Mouse (Mus musculus): ENCODE data around the gene Tbc1d32. TPM values are rescaled to one million over a fixed set of nuclear protein-coding genes. Genes with fewer than 3 reads are reported as not detected.

The Tbc1d32 gene
- polyA plus RNA-seq, 1 experiment from 2014 or later, result 4.3 TPM

GRCm38 (mm10) chr10:56114951-56115635, 113.4 kb downstream of the Tbc1d32 start:
- peak overlapping the region; percentile 78 for H3K9ac ChIP-seq (replicated peaks)
- peak overlapping the region; percentile 85 for H3K27ac ChIP-seq
- no peaks in the 10 kb centered on the region for H3K9me3 ChIP-seq
- peak; percentile 92 for ATAC-seq (ENCODE audit: insufficient number of reproducible peaks, insufficient read depth, low FRiP score, low TSS enrichment, low read depth)
- H3K36me3 ChIP-seq, result no peaks in the 10 kb centered on the region
- H3K4me3 ChIP-seq (replicated peaks), result peak overlapping the region; percentile 60
- no peaks in the 10 kb centered on the region for H3K27me3 ChIP-seq
- WGBS, result under 1% methylated on average over 50 of the region's 50 CpGs
- H3K4me2 ChIP-seq, result peak overlapping the region; percentile 95
- H3K4me1 ChIP-seq (replicated peaks), result peaks cover 7% of the 10 kb centered on the region

DNA sequence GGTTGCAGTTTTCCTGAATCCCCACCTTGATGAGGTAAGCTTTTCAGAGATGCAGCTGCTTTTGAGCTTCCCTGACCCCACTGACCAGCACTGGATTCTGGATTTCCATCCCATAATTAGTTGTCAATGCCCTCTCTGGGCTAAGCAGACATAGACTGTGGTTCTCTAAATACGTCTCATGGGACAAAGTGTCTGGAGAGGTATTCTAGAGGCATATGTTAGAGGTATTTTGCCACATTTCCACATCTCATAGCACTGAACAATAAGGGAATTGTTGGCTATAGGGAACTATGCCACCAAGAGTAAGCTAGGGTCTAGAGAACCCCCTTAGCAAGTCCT, 121.5 kb downstream of the Tbc1d32 start:
- ATAC-seq (ENCODE audit: insufficient number of reproducible peaks, insufficient read depth, low FRiP score, low TSS enrichment, low read depth), result peak; percentile 26; the same call in 1 of the 2 replicates
- H3K27ac ChIP-seq, result no peak overlapping the region

DNA sequence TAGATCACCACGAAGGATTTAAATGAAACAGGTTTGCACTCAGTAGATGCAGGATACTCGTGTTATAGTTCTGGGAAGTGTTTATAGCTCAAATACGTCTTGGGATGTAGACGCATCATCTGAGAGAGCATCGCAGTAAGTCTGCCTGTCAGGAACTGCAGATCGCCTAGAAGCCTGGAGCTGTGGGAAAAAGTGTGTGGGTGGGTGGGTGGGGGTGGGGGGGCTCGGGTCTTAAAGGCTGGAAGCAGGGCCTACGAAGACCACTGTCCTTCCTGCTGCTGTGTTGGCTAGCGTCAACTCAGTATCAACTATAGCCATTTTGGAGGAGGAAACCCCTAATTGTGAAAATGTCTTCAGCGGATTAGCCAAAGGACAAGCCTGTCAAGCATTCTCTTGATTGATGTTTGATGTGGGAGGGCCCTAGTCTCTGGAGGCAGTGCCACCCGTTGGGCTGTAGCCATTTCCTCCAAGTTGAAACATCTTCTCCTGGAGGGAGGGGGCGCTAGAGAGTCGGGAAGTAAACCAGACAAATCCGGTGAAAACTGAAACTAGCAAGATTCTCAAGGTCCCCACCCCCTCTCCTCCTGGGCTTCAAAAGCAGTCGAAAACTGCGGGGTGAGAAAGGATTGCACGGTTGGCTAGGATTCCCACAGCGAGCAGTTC, 122.0 kb downstream of the Tbc1d32 start, which contains the start of gene Msl3l2:
Gene Msl3l2, plus strand, starts transcription at position 585 of the 663 bp plus-strand sequence.
- peak within 1 kb of the TSS; percentile 31; the same call in 1 of the 2 replicates for H3K9ac ChIP-seq (replicated peaks)
- ATAC-seq (ENCODE audit: insufficient number of reproducible peaks, insufficient read depth, low FRiP score, low TSS enrichment, low read depth), result peak; percentile 73
- H3K27ac ChIP-seq, result no peak within 1 kb of the TSS
- peak within 1 kb of the TSS; percentile 48 for H3K4me2 ChIP-seq
- H3K9me3 ChIP-seq, result no peaks in the 10 kb centered on the region
- 25% methylated on average over 18 of the region's 18 CpGs for WGBS
- H3K27me3 ChIP-seq, result no peaks in the 10 kb centered on the region
- H3K4me3 ChIP-seq (replicated peaks), result peak within 1 kb of the TSS; percentile 26
- peaks cover 10% of the 10 kb centered on the region for H3K4me1 ChIP-seq (replicated peaks)
- no peaks in the 10 kb centered on the region for H3K36me3 ChIP-seq

More for the DNA sequence above, 121.5 kb downstream of the Tbc1d32 start:
- Histone ChIP-seq H3K4me2 (peak overlapping the region; percentile 48), H3K36me3 (no peaks in the 10 kb centered on the region), H3K27me3 (no peaks in the 10 kb centered on the region), H3K4me3 (replicated peaks) (peak overlapping the region; percentile 26), H3K9me3 (no peaks in the 10 kb centered on the region), H3K9ac (replicated peaks) (peak overlapping the region; percentile 31; the same call in 1 of the 2 replicates), H3K4me1 (replicated peaks) (peaks cover 10% of the 10 kb centered on the region)
- 48% methylated on average over 1 of the region's 1 CpGs for WGBS

- Histone ChIP-seq H3K4me1 (replicated peaks) (no peaks in the 10 kb centered on the region), H3K9me3 (no peaks in the 10 kb centered on the region), H3K36me3 (no peaks in the 10 kb centered on the region), H3K27ac (no peak overlapping the region), H3K27me3 (no peaks in the 10 kb centered on the region), H3K4me2 (no peak overlapping the region), H3K9ac (replicated peaks) (no peak overlapping the region), H3K4me3 (replicated peaks) (no peak overlapping the region)
- no peak for ATAC-seq (ENCODE audit: insufficient number of reproducible peaks, insufficient read depth, low FRiP score, low TSS enrichment, low read depth)
- 76% methylated on average over 3 of the region's 3 CpGs for WGBS
Measured at GRCm38 (mm10) chr10:56099641-56100310, 128.7 kb downstream of the Tbc1d32 start.

DNA sequence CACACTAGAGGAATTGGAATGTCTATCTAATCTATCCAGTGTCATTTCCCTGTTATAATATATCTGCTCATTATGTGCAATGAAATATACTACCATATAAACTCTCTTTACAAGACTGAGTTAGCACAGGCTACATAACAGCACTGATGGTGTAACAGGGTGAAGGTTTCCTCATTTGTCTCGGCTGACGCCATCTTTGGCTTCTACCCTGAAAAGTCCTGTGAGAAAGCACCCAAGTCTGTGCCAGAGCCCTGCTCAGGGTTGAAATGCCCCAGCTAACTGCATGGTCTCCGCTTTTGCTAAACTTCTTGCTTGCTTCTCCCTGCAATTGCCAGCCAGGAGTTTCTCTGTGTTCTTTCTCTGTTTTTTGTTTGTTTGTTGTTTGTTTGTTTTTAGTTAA, 129.4 kb downstream of the Tbc1d32 start:
- ATAC-seq (ENCODE audit: insufficient number of reproducible peaks, insufficient read depth, low FRiP score, low TSS enrichment, low read depth), result no peak
- no peaks in the 10 kb centered on the region for H3K9me3 ChIP-seq
- no peak overlapping the region for H3K27ac ChIP-seq
- no peak overlapping the region for H3K9ac ChIP-seq (replicated peaks)
- H3K4me1 ChIP-seq (replicated peaks), result no peaks in the 10 kb centered on the region
- no peak overlapping the region for H3K4me3 ChIP-seq (replicated peaks)
- no peaks in the 10 kb centered on the region for H3K27me3 ChIP-seq
- H3K4me2 ChIP-seq, result no peak overlapping the region
- no peaks in the 10 kb centered on the region for H3K36me3 ChIP-seq
- WGBS, result 82% methylated on average over 3 of the region's 3 CpGs

DNA sequence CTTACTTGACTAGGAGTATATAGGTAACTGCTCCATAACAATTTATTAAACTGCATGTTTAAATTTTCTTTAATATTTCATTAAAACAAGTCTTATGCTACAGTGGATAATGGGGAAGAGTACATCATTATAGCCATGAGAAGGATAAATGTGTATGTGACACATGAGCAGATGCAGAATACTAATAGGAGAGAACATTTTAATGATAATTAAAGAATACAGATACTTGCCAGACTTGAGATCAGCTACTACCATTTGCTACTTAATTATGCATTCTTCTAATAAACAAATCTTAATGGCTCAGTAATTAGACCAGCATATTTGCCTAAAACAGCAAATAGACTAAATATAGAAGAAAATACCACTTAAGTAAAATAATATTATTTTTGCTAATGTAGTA, 131.7 kb downstream of the Tbc1d32 start:
- Histone ChIP-seq H3K4me3 (replicated peaks) (no peak overlapping the region), H3K27me3 (no peaks in the 10 kb centered on the region), H3K27ac (no peak overlapping the region), H3K9me3 (no peaks in the 10 kb centered on the region), H3K4me1 (replicated peaks) (no peaks in the 10 kb centered on the region), H3K4me2 (no peak overlapping the region), H3K9ac (replicated peaks) (no peak overlapping the region), H3K36me3 (no peaks in the 10 kb centered on the region)
- ATAC-seq (ENCODE audit: insufficient number of reproducible peaks, insufficient read depth, low FRiP score, low TSS enrichment, low read depth), result no peak

- 72% methylated on average over 5 of the region's 5 CpGs for WGBS
- no peaks in the 10 kb centered on the region for H3K9me3 ChIP-seq
Measured at GRCm38 (mm10) chr10:56094586-56094985, 133.9 kb downstream of the Tbc1d32 start.

DNA sequence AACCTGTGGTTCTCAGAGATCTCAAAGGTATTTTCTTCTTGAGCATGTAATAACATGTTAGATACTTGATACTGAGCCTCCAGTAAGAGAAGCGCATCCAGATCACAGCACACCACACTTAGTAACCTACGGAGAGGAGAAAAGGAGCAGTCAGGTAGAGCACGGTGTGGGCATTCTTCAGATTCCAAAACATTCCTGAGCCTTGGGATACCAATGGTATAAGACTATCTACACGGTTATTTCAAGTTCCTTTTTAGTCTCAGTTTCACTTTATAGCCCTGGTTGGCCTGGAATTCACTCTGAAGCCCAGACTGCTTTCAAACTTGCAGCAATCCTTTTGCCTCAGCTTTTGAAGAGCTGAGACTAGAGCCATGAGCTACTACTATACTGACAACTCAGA, 138.8 kb downstream of the Tbc1d32 start:
- Histone ChIP-seq H3K27ac (no peak overlapping the region), H3K4me2 (no peak overlapping the region), H3K4me3 (replicated peaks) (no peak overlapping the region), H3K4me1 (replicated peaks) (no peaks in the 10 kb centered on the region), H3K27me3 (no peaks in the 10 kb centered on the region), H3K9ac (replicated peaks) (no peak overlapping the region), H3K36me3 (no peaks in the 10 kb centered on the region), H3K9me3 (no peaks in the 10 kb centered on the region)
- no peak for ATAC-seq (ENCODE audit: insufficient number of reproducible peaks, insufficient read depth, low FRiP score, low TSS enrichment, low read depth)
- WGBS, result 82% methylated on average over 4 of the region's 4 CpGs

More at GRCm38 (mm10) chr10:56094586-56094985, 133.9 kb downstream of the Tbc1d32 start:
- Histone ChIP-seq H3K9ac (replicated peaks) (no peak overlapping the region), H3K4me1 (replicated peaks) (no peaks in the 10 kb centered on the region), H3K4me3 (replicated peaks) (no peak overlapping the region), H3K27ac (no peak overlapping the region), H3K4me2 (no peak overlapping the region), H3K36me3 (no peaks in the 10 kb centered on the region), H3K27me3 (no peaks in the 10 kb centered on the region)
- no peak for ATAC-seq (ENCODE audit: insufficient number of reproducible peaks, insufficient read depth, low FRiP score, low TSS enrichment, low read depth)

DNA sequence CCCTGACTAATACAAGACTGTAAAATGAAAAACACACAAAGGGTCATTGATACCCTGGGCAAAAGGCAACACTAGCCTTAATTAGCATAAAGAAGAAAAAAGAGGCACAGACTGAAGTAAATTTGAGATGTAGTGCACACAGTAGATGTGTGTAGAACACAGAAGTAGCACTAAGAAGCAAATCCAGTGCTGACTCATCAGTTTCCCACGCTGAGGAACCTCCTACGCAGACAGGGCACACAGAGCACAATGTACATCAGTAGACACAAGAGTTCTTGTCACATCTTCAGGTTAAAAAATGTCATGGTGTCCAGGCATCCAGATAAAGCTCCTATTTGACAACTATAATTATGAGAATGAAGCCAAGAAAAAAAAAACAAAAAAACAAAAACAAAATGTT, 165.7 kb downstream of the Tbc1d32 start:
- H3K27me3 ChIP-seq, result no peaks in the 10 kb centered on the region
- H3K4me2 ChIP-seq, result no peak overlapping the region
- no peak for ATAC-seq (ENCODE audit: insufficient number of reproducible peaks, insufficient read depth, low FRiP score, low TSS enrichment, low read depth)
- H3K4me1 ChIP-seq (replicated peaks), result no peaks in the 10 kb centered on the region
- H3K36me3 ChIP-seq, result no peaks in the 10 kb centered on the region
- H3K9ac ChIP-seq (replicated peaks), result no peak overlapping the region
- H3K9me3 ChIP-seq, result no peaks in the 10 kb centered on the region
- H3K4me3 ChIP-seq (replicated peaks), result no peak overlapping the region
- 88% methylated on average over 2 of the region's 2 CpGs for WGBS
- H3K27ac ChIP-seq, result no peak overlapping the region

- no peaks in the 10 kb centered on the region for H3K4me1 ChIP-seq (replicated peaks)
- no peak overlapping the region for H3K27ac ChIP-seq
- no peaks in the 10 kb centered on the region for H3K27me3 ChIP-seq
- H3K9ac ChIP-seq (replicated peaks), result no peak overlapping the region
- H3K4me3 ChIP-seq (replicated peaks), result no peak overlapping the region
- no peak for ATAC-seq (ENCODE audit: insufficient number of reproducible peaks, insufficient read depth, low FRiP score, low TSS enrichment, low read depth)
- no peak overlapping the region for H3K4me2 ChIP-seq
- WGBS, result 83% methylated on average over 2 of the region's 2 CpGs
- H3K36me3 ChIP-seq, result no peaks in the 10 kb centered on the region
- no peaks in the 10 kb centered on the region for H3K9me3 ChIP-seq
Measured at GRCm38 (mm10) chr10:56061238-56061830, 167.2 kb downstream of the Tbc1d32 start.

GRCm38 (mm10) chr10:56058979-56059422, 169.5 kb downstream of the Tbc1d32 start:
- no peaks in the 10 kb centered on the region for H3K9me3 ChIP-seq
- WGBS, result 76% methylated on average over 3 of the region's 3 CpGs

More at GRCm38 (mm10) chr10:56058979-56059422, 169.5 kb downstream of the Tbc1d32 start:
- ATAC-seq (ENCODE audit: insufficient number of reproducible peaks, insufficient read depth, low FRiP score, low TSS enrichment, low read depth), result no peak
- no peaks in the 10 kb centered on the region for H3K36me3 ChIP-seq
- no peak overlapping the region for H3K27ac ChIP-seq
- no peak overlapping the region for H3K9ac ChIP-seq (replicated peaks)
- H3K4me1 ChIP-seq (replicated peaks), result no peaks in the 10 kb centered on the region
- H3K4me3 ChIP-seq (replicated peaks), result no peak overlapping the region
- H3K4me2 ChIP-seq, result no peak overlapping the region
- H3K27me3 ChIP-seq, result no peaks in the 10 kb centered on the region
